Mouse (Mus musculus) brain, embryonic 14.5 days (tissue): ENCODE measurements around the gene Clca3a1.

ENCODE experiments used
- CTCF ChIP-seq: fragments of 200-500 bp; IDR thresholded peaks from 2 replicates; pipeline ENCODE4 v1.5.1; 2012; ENCODE audit warnings: inconsistent platforms, mild to moderate bottlenecking, moderate library complexity, borderline replicate concordance; ENCODE audit not compliant: insufficient read depth, insufficient read length; ENCODE audit errors: extremely low read depth
- POLR2A ChIP-seq: fragments of 200-500 bp; IDR thresholded peaks from 2 replicates; pipeline ENCODE4 v1.6.1; 2012; ENCODE audit warnings: mild to moderate bottlenecking, inconsistent platforms, borderline replicate concordance; ENCODE audit not compliant: poor library complexity, insufficient read depth, insufficient read length, severe bottlenecking; ENCODE audit errors: extremely low read depth

- no peak for TF ChIP-seq CTCF
- TF ChIP-seq POLR2A, result no peak
Observed at GRCm38 (mm10) chr3:144760592-144761309, at the start of gene Clca3a1.
